Mouse (Mus musculus) heart, adult 2 months (tissue): ENCODE data around the gene Ttpal.

ENCODE experiments used
- CTCF ChIP-seq: fragments of 200-600 bp; IDR thresholded peaks from 2 replicates; pipeline ENCODE4 v1.8.1; 2022; ENCODE audit warnings: antibody characterized with exemption, mild to moderate bottlenecking, moderate library complexity
- EP300 ChIP-seq: fragments of 200-500 bp; IDR thresholded peaks from 2 replicates; pipeline ENCODE4 v1.6.1; 2011; ENCODE audit warnings: low read depth, low read length, control low read depth; ENCODE audit not compliant: insufficient read depth
- POLR2A ChIP-seq: fragments of 200-500 bp; IDR thresholded peaks from 2 replicates; pipeline ENCODE4 v1.6.1; 2011; ENCODE audit warnings: mild to moderate bottlenecking, low read depth, low read length, control low read depth; ENCODE audit not compliant: insufficient read depth

GRCm38 (mm10) chr2:163595119-163595518 is 7.0 kb upstream of the Ttpal start:
- TF ChIP-seq CTCF (no peak), EP300 (no peak), POLR2A (peak; percentile 60)
